Mouse (Mus musculus) stomach, embryonic 14.5 days (tissue): ENCODE measurements at regions not wholly inside any gene's neighbourhood (a gene's known extent, or its start where the extent isn't known, plus 50 kb on each side); places are given as distances from the start of the nearest gene placed in this dataset.

Source experiments
- ATAC-seq: fragments of 200-750 bp; cut with Nextera tagmentation; 2 replicates; pipeline ENCODE4 v1.8.0; 2017; ENCODE audit warnings: low read depth, moderate TSS enrichment; ENCODE audit not compliant: insufficient number of reproducible peaks, insufficient read depth, low FRiP score
- H3K27ac ChIP-seq: fragments of 300-500 bp; sonication (generic); 2 replicates; pipeline ENCODE4 v1.5.1; 2014; ENCODE audit warnings: mild to moderate bottlenecking, low read length, moderate library complexity, mixed read lengths
- H3K27me3 ChIP-seq: fragments of 300-500 bp; sonication (generic); 2 replicates; pipeline ENCODE4 v1.6.1; 2014; ENCODE audit warnings: low read length, control low read depth, mixed read lengths; ENCODE audit not compliant: control insufficient read depth, insufficient read depth
- H3K36me3 ChIP-seq: fragments of 300-500 bp; sonication (generic); 2 replicates; pipeline ENCODE4 v1.6.1; 2014; ENCODE audit warnings: mild to moderate bottlenecking, control low read depth, low read length, moderate library complexity, mixed read lengths; ENCODE audit not compliant: control insufficient read depth, insufficient read depth
- H3K4me1 ChIP-seq: fragments of 300-500 bp; sonication (generic); 2 replicates; pipeline ENCODE4 v1.6.1; 2014; ENCODE audit warnings: low read length, control low read depth, mixed read lengths; ENCODE audit not compliant: control insufficient read depth, insufficient read depth
- H3K4me2 ChIP-seq: fragments of 300-500 bp; sonication (generic); replicated peaks from 2 replicates; pipeline ENCODE4 v1.6.1; 2014; ENCODE audit warnings: low read depth, low read length, control low read depth
- H3K4me3 ChIP-seq: fragments of 300-500 bp; sonication (generic); 2 replicates; pipeline ENCODE4 v1.5.1; 2014; ENCODE audit warnings: low read depth, low read length, control low read depth
- H3K9ac ChIP-seq: fragments of 300-500 bp; sonication (generic); replicated peaks from 2 replicates; pipeline ENCODE4 v1.6.1; 2014; ENCODE audit warnings: low read depth, mild to moderate bottlenecking, control low read depth, low read length, moderate library complexity, mixed read lengths
- H3K9me3 ChIP-seq: fragments of 300-500 bp; sonication (generic); 2 replicates; pipeline ENCODE4 v1.6.1; 2016; ENCODE audit warnings: low read depth, low read length, control low read depth; ENCODE audit not compliant: control insufficient read depth
- WGBS: fragments of 180-500 bp; shearing (Covaris S2); extraction: QIAGEN DNeasy Blood & Tissue Kit; methylation state at CpG from one replicate; pipeline ENCODE4 v1.1.7; 2014; 5-methylcytosine and 5-hydroxymethylcytosine counted together

DNA sequence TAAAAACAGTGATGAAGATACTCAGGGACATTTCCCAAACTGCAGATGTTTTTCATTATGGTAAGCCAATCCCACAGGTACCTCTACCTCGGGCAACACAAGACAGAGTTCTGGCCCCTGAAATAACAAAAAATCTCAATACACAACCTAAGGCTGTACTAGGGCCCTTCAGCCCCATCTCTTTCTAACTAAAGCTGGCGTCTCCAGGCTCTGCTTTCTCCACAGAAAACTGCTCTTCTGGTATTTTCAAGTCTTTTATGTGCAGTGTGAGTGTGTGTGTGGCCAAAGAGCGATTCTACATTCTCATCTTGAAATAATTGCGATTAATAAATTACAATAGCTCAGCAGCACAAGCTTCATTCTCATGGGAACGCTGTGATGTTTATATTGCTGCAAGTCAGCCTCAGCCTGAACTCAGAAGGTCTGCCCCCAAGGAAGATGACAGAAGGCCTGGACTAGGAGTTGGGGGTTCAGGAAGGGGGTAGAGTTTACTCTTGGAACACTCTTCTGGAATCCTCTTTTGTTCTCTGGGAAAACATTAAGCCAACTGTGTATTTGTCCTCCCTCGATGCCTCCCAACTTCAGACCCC is 173.5 kb downstream of the Nuf2 start:
- Histone ChIP-seq H3K4me2 (no peak overlapping the region), H3K27ac (no peak overlapping the region), H3K36me3 (no peaks in the 10 kb centered on the region), H3K27me3 (no peaks in the 10 kb centered on the region), H3K4me3 (no peak overlapping the region), H3K4me1 (peaks cover 13% of the 10 kb centered on the region), H3K9ac (no peak overlapping the region), H3K9me3 (no peaks in the 10 kb centered on the region)
- WGBS: 41% methylated on average over 6 of the region's 6 CpGs
- ATAC-seq: no peak

DNA sequence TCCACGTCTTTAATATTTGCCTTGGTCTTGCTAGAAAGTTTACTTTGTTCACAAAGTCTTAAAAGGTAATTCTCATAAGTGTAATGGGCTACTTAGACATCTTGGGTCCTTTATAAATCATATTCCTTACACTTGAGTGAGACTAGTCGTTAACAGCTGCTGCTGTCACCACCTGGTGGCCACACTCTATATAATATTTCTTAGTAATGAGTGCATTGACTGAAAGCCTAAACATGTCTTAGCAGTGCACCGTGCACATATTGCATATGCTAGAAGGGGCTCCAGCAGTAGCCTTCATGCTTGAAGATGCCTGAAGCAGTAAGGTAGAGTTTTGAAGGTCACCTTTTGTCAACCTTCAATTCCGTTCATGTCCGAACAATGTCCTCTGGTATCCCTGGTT is 177.2 kb downstream of the Nuf2 start:
- H3K9ac ChIP-seq: no peak overlapping the region
- no peaks in the 10 kb centered on the region for H3K27me3 ChIP-seq
- peaks cover 13% of the 10 kb centered on the region for H3K4me1 ChIP-seq
- H3K9me3 ChIP-seq: no peaks in the 10 kb centered on the region
- 50% methylated on average over 5 of the region's 5 CpGs for WGBS
- H3K4me3 ChIP-seq: no peak overlapping the region
- H3K4me2 ChIP-seq: no peak overlapping the region
- ATAC-seq: no peak
- H3K36me3 ChIP-seq: no peaks in the 10 kb centered on the region
- H3K27ac ChIP-seq: no peak overlapping the region

DNA sequence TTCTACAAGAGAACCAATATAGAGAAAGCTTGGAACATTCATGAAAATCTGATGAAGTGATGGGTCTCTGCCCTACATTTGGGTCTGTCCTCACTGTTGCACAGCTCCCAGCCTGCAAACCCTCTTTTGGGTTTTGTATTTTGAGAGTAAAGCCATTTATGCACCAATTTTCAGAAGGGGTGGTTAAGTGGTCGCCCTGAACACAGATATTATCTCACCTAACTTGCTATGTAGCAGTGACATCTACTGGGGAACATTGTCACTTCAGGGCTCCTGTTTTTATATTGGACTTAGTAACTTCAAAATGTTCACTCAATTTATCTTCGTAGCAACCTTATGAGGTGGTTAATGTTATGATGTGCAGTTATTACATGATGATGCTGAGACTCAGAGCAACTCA is 183.6 kb downstream of the Nuf2 start:
- Histone ChIP-seq H3K4me3 (no peak overlapping the region), H3K9me3 (no peaks in the 10 kb centered on the region), H3K9ac (no peak overlapping the region), H3K4me2 (no peak overlapping the region), H3K27me3 (no peaks in the 10 kb centered on the region), H3K27ac (no peak overlapping the region), H3K36me3 (no peaks in the 10 kb centered on the region), H3K4me1 (no peaks in the 10 kb centered on the region)
- 44% methylated on average over 2 of the region's 2 CpGs for WGBS
- ATAC-seq: no peak

DNA sequence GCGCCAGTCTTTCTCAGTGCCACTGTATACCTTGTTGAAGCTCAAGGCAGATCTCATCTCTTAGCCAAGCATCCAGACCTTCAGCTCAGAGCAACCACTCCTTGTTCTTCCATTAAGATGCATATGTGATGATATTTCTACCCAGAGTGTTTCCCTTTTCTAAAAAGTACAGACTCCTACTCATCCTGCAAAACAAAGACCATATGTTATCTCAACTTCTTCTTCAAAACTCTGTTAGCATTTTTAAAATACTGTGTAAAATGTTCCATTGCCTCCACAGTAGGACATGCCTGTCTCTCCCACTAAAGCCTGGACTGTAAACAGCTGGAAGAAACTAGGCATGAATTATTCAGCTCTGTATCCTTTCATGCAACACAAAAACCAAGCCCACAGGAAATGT is 184.4 kb downstream of the Nuf2 start:
- H3K36me3 ChIP-seq: no peaks in the 10 kb centered on the region
- H3K4me1 ChIP-seq: no peaks in the 10 kb centered on the region
- no peaks in the 10 kb centered on the region for H3K27me3 ChIP-seq
- no peak overlapping the region for H3K9ac ChIP-seq
- no peak overlapping the region for H3K4me3 ChIP-seq
- no peak overlapping the region for H3K4me2 ChIP-seq
- ATAC-seq: no peak
- WGBS: 93% methylated on average over 1 of the region's 1 CpGs
- H3K9me3 ChIP-seq: no peaks in the 10 kb centered on the region
- no peak overlapping the region for H3K27ac ChIP-seq

DNA sequence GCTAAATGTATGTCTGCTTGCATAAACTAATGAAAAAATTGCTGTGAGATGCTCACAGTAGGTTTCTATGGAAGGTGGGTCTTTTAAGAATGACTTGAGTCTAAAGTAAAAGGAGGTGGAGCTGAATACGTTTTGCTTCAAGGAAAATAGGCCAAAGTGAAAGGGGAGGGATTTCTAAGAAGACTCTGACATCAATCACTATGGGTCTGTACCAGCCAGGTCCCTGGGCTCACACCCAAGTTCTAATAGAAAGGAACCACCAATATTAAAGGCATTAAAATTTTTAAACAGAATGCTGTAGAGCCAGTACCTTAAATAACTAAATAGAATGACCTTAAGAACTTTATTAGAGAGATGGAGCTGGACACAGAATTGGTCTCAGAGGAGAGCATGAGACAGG is 190.1 kb downstream of the Nuf2 start:
- Histone ChIP-seq H3K9ac (no peak overlapping the region), H3K27ac (no peak overlapping the region), H3K4me2 (no peak overlapping the region), H3K4me3 (no peak overlapping the region), H3K36me3 (no peaks in the 10 kb centered on the region), H3K27me3 (no peaks in the 10 kb centered on the region), H3K9me3 (no peaks in the 10 kb centered on the region), H3K4me1 (no peaks in the 10 kb centered on the region)
- ATAC-seq: no peak
- 54% methylated on average over 1 of the region's 1 CpGs for WGBS

GRCm38 (mm10) chr1:169338461-169338860 is 192.8 kb downstream of the Nuf2 start:
- WGBS: 50% methylated on average over 4 of the region's 4 CpGs
- Histone ChIP-seq H3K4me2 (no peak overlapping the region), H3K4me3 (no peak overlapping the region), H3K4me1 (no peaks in the 10 kb centered on the region), H3K27ac (no peak overlapping the region), H3K9me3 (no peaks in the 10 kb centered on the region), H3K9ac (no peak overlapping the region), H3K27me3 (no peaks in the 10 kb centered on the region), H3K36me3 (no peaks in the 10 kb centered on the region)
- ATAC-seq: no peak

DNA sequence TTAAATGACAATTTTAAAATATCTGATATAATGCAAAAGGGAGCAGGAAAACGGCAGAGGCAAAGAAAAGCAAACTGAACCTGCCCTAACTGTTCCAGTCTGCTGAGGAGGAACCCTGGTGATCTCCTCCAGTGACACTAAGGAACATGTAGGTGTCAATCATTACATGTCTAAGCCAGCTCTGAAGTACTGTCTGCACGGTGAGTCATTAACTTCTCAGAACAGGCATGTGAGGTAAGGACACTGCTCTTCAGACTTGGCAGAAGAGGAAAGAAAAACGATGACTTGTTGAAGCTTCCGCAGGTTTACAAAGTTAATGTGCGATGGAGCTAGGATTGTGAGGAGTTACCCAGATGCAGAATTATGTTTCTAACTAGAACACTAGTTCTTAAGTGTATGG is 199.1 kb downstream of the Nuf2 start:
- H3K4me3 ChIP-seq: no peak overlapping the region
- H3K27me3 ChIP-seq: no peaks in the 10 kb centered on the region
- H3K9me3 ChIP-seq: no peaks in the 10 kb centered on the region
- no peak overlapping the region for H3K4me2 ChIP-seq
- no peak overlapping the region for H3K27ac ChIP-seq
- no peak for ATAC-seq
- 86% methylated on average over 5 of the region's 5 CpGs for WGBS
- no peaks in the 10 kb centered on the region for H3K4me1 ChIP-seq
- H3K36me3 ChIP-seq: no peaks in the 10 kb centered on the region
- no peak overlapping the region for H3K9ac ChIP-seq

DNA sequence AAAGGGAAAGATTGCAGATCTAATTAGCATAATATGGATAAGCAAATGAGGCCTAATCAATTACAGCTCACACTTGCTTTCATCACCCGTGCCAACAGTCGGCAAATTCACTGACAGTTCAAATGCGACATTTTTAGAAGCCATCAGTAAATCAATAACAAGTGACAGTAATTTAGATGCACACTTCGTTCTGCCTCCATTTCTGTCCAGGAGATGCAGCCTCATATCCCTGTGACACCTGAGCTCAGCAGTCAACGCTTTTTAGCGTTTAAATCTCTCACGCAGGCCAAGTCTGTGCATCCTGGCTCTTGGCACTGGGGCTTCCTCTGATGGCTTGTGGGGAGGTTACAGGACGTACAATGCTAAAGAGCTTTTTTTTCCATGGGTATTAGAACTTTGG is 218.0 kb downstream of the Nuf2 start:
- H3K36me3 ChIP-seq: no peaks in the 10 kb centered on the region
- no peaks in the 10 kb centered on the region for H3K9me3 ChIP-seq
- WGBS: 73% methylated on average over 8 of the region's 8 CpGs
- no peak overlapping the region for H3K4me3 ChIP-seq
- H3K27me3 ChIP-seq: no peaks in the 10 kb centered on the region
- no peak overlapping the region for H3K9ac ChIP-seq
- no peak overlapping the region for H3K4me2 ChIP-seq
- H3K27ac ChIP-seq: no peak overlapping the region
- no peaks in the 10 kb centered on the region for H3K4me1 ChIP-seq
- no peak for ATAC-seq

GRCm38 (mm10) chr1:169283440-169283839 is 247.8 kb downstream of the Nuf2 start:
- no peaks in the 10 kb centered on the region for H3K4me1 ChIP-seq
- no peaks in the 10 kb centered on the region for H3K27me3 ChIP-seq
- no peaks in the 10 kb centered on the region for H3K9me3 ChIP-seq
- H3K27ac ChIP-seq: no peak overlapping the region
- ATAC-seq: no peak
- WGBS: 92% methylated on average over 5 of the region's 5 CpGs
- H3K4me2 ChIP-seq: no peak overlapping the region
- H3K4me3 ChIP-seq: no peak overlapping the region
- H3K36me3 ChIP-seq: no peaks in the 10 kb centered on the region
- no peak overlapping the region for H3K9ac ChIP-seq
